30 mouse cellular contexts compared by ENCODE assay signal in genomic region chr3:98435030-98435429, GRCm38 (mm10). TPM values are rescaled to one million over a fixed set of nuclear protein-coding genes. Genes with fewer than 3 reads are reported as not detected.
DNase-seq lines count a peak whose midpoint lies in the region; ATAC-seq lines count a peak whose summit lies in the region.
"Had no signal": no experiment of that assay in that cellular context is flagged by ENCODE, and none has a peak within 500 bp of the region (broad histone marks: within the 10 kb centered on the region; RNA-seq: fewer than 3 reads in every experiment).

No protein-coding gene starts in this region.

- no peak overlapping the region for H3K4me3 ChIP-seq in heart, embryonic 12.5 days
- no peak overlapping the region for H3K4me3 ChIP-seq in intestine, embryonic 14.5 days (ENCODE audit: low read depth, low read length)
- H3K4me3 ChIP-seq in intestine, embryonic 16.5 days (ENCODE audit: low read length), result no peak overlapping the region
- H3K4me3 ChIP-seq in kidney, embryonic 16.5 days (ENCODE audit: low read length), result no peak overlapping the region
- H3K4me3 ChIP-seq: forebrain, embryonic 10.5 days; forebrain, embryonic 13.5 days; heart, embryonic 15.5 days; hindbrain, embryonic 10.5 days; hindbrain, embryonic 15.5 days had no signal

- H3K9ac ChIP-seq in heart, embryonic 12.5 days, result no peak overlapping the region
- H3K9ac ChIP-seq in intestine, embryonic 14.5 days (ENCODE audit: low read length), result no peak overlapping the region
- no peak overlapping the region for H3K9ac ChIP-seq in intestine, embryonic 16.5 days (ENCODE audit: low read depth, low read length)
- no peak overlapping the region for H3K9ac ChIP-seq in kidney, embryonic 16.5 days (replicated peaks; ENCODE audit: low read length)
- H3K9ac ChIP-seq: forebrain, embryonic 13.5 days; heart, embryonic 15.5 days; hindbrain, embryonic 15.5 days had no signal

- no peaks in the 10 kb centered on the region for H3K27me3 ChIP-seq in heart, embryonic 12.5 days (replicated peaks)
- no peaks in the 10 kb centered on the region for H3K27me3 ChIP-seq in intestine, embryonic 14.5 days (replicated peaks; ENCODE audit: control insufficient read depth, insufficient read depth, low read length)
- H3K27me3 ChIP-seq in intestine, embryonic 16.5 days (replicated peaks; ENCODE audit: control insufficient read depth, insufficient read depth, low read length), result no peaks in the 10 kb centered on the region
- H3K27me3 ChIP-seq in kidney, embryonic 16.5 days (ENCODE audit: insufficient read depth, low read length), result no peaks in the 10 kb centered on the region
- H3K27me3 ChIP-seq: forebrain, embryonic 13.5 days; heart, embryonic 15.5 days; hindbrain, embryonic 15.5 days had no signal

- peak; percentile 33 for DNase-seq in heart, adult 11 months
- DNase-seq in intestine, embryonic 14.5 days (ENCODE audit: low spot score), result peak; percentile 43
- DNase-seq in kidney, postnatal 4 days, result no peak
- DNase-seq: adrenal gland, postnatal 10 days; adrenal gland, postnatal 36 days; cerebellum, adult 18-20 months; cerebellum, adult 9-10 months; gastrocnemius, postnatal 10 days; gastrocnemius, postnatal 36 days; heart, postnatal 10 days; heart, postnatal 36 days had no signal

- 0 out of 2 replicates have a peak, but pooled peaks cover 5% of the 10 kb centered on the region for H3K4me1 ChIP-seq in heart, embryonic 12.5 days (replicated peaks)
- no peaks in the 10 kb centered on the region for H3K4me1 ChIP-seq in intestine, embryonic 14.5 days (replicated peaks; ENCODE audit: control insufficient read depth, insufficient read depth, low read length)
- H3K4me1 ChIP-seq in intestine, embryonic 16.5 days (ENCODE audit: control insufficient read depth, insufficient read depth, low read length), result no peaks in the 10 kb centered on the region
- H3K4me1 ChIP-seq in kidney, embryonic 16.5 days (ENCODE audit: insufficient read depth, low read length), result peaks cover under 1% of the 10 kb centered on the region; the same call in 1 of the 2 replicates
- H3K4me1 ChIP-seq: forebrain, embryonic 13.5 days; heart, embryonic 15.5 days; hindbrain, embryonic 15.5 days had no signal

- 0 out of 2 replicates have a peak, but pooled peaks cover 3% of the 10 kb centered on the region for H3K9me3 ChIP-seq in heart, embryonic 12.5 days (replicated peaks)
- H3K9me3 ChIP-seq in intestine, embryonic 14.5 days (ENCODE audit: control insufficient read depth, low read length), result no peaks in the 10 kb centered on the region
- H3K9me3 ChIP-seq in intestine, embryonic 16.5 days (ENCODE audit: control insufficient read depth, low read length), result no peaks in the 10 kb centered on the region
- no peaks in the 10 kb centered on the region for H3K9me3 ChIP-seq in kidney, embryonic 16.5 days (ENCODE audit: low read length)
- H3K9me3 ChIP-seq: forebrain, embryonic 13.5 days; heart, embryonic 15.5 days; hindbrain, embryonic 15.5 days had no signal

- no peak for ATAC-seq in heart, embryonic 12.5 days (ENCODE audit: insufficient number of reproducible peaks, low FRiP score)
- no peak for ATAC-seq in intestine, embryonic 14.5 days (replicated peaks; ENCODE audit: low FRiP score, low TSS enrichment, low read depth)
- no peak for ATAC-seq in intestine, embryonic 16.5 days
- peak; percentile 73 for ATAC-seq in kidney, embryonic 16.5 days (ENCODE audit: low FRiP score, low TSS enrichment)
- ATAC-seq in megakaryocyte progenitor cell, adult 5-6 weeks (replicated peaks; ENCODE audit: poor library complexity), result 0 out of 2 replicates have a peak, but pooled peaks have one; percentile 6
- no peak for ATAC-seq in activated CD4-positive, CD25-positive, alpha-beta regulatory T cell, adult 4 months
- ATAC-seq: forebrain, embryonic 13.5 days; forebrain, embryonic 16.5 days had no signal

- 63% methylated on average over 1 of the region's 1 CpGs for WGBS in heart, embryonic 12.5 days
- 82% methylated on average over 1 of the region's 1 CpGs for WGBS in intestine, embryonic 14.5 days
- 71% methylated on average over 1 of the region's 1 CpGs for WGBS in intestine, embryonic 16.5 days
- WGBS in kidney, embryonic 16.5 days, result 76% methylated on average over 1 of the region's 1 CpGs

- H3K36me3 ChIP-seq in heart, embryonic 12.5 days, result no peaks in the 10 kb centered on the region
- H3K36me3 ChIP-seq in intestine, embryonic 14.5 days (ENCODE audit: control insufficient read depth, insufficient read depth, low read length), result no peaks in the 10 kb centered on the region
- no peaks in the 10 kb centered on the region for H3K36me3 ChIP-seq in intestine, embryonic 16.5 days (ENCODE audit: control insufficient read depth, insufficient read depth, low read length)
- no peaks in the 10 kb centered on the region for H3K36me3 ChIP-seq in kidney, embryonic 16.5 days (ENCODE audit: insufficient read depth, low read length)
- H3K36me3 ChIP-seq: forebrain, embryonic 10.5 days; heart, embryonic 15.5 days; hindbrain, embryonic 10.5 days; hindbrain, embryonic 15.5 days had no signal

- no peak overlapping the region for H3K27ac ChIP-seq in heart, embryonic 12.5 days (ENCODE audit: poor library complexity, severe bottlenecking)
- H3K27ac ChIP-seq in intestine, embryonic 14.5 days (ENCODE audit: low read depth), result no peak overlapping the region
- H3K27ac ChIP-seq in intestine, embryonic 16.5 days (ENCODE audit: low read length), result no peak overlapping the region
- peak overlapping the region; percentile 34; the same call in 1 of the 2 replicates for H3K27ac ChIP-seq in kidney, embryonic 16.5 days (ENCODE audit: low read length)
- H3K27ac ChIP-seq: forebrain, embryonic 10.5 days; forebrain, embryonic 13.5 days; heart, embryonic 15.5 days; hindbrain, embryonic 10.5 days; hindbrain, embryonic 15.5 days had no signal

- H3K4me2 ChIP-seq in heart, embryonic 12.5 days, result no peak overlapping the region
- no peak overlapping the region for H3K4me2 ChIP-seq in intestine, embryonic 14.5 days (ENCODE audit: low read length)
- H3K4me2 ChIP-seq in intestine, embryonic 16.5 days (ENCODE audit: low read depth, low read length), result no peak overlapping the region
- no peak overlapping the region for H3K4me2 ChIP-seq in kidney, embryonic 16.5 days (replicated peaks; ENCODE audit: low read depth, low read length)
- H3K4me2 ChIP-seq: forebrain, embryonic 13.5 days; heart, embryonic 11.5 days; heart, embryonic 15.5 days; hindbrain, embryonic 15.5 days had no signal

RNA-seq across cellular contexts. Expression of gene Gm4450, which starts 21.9 kb away (rescaled TPM):
- polyA plus RNA-seq in heart, embryonic 12.5 days (2016; fragmentation: Nextera tagmentation; extraction: Ambion mirVana), result not detected in 2 replicates
- not detected in 2 replicates for polyA plus RNA-seq in intestine, embryonic 14.5 days (2014; fragmentation: Nextera tagmentation; extraction: Ambion mirVana)
- polyA plus RNA-seq in intestine, embryonic 16.5 days (2015; fragmentation: Nextera tagmentation; extraction: Ambion mirVana), result not detected in 2 replicates
- 44.6 and 55.8 TPM in 2 replicates for polyA plus RNA-seq in kidney, embryonic 16.5 days (2015; fragmentation: Nextera tagmentation; extraction: Ambion mirVana)
- not detected in 2 replicates for total RNA-seq in megakaryocyte progenitor cell, adult 5-6 weeks (2015)
- total RNA-seq in megakaryocyte progenitor cell, adult 5-6 weeks (2017), result not detected in 2 replicates
- polyA plus RNA-seq in activated CD4-positive, CD25-positive, alpha-beta regulatory T cell, adult 4 months (2017; shearing (Covaris generic)), result not detected
- total RNA-seq: adrenal gland, adult 18-20 months; adrenal gland, postnatal 36 days; ES-E14; gastrocnemius, adult 18-20 months; gastrocnemius, postnatal 10 days; gastrocnemius, postnatal 36 days; granulocyte monocyte progenitor cell, adult 5-6 weeks; heart, adult 8-10 months; heart, postnatal 10 days; heart, postnatal 36 days had no signal
- polyA plus RNA-seq: embryonic facial prominence, embryonic 11.5 days; embryonic facial prominence, embryonic 14.5 days; forebrain, embryonic 10.5 days; forebrain, embryonic 13.5 days; forebrain, embryonic 16.5 days; heart, embryonic 11.5 days; heart, embryonic 15.5 days; hindbrain, embryonic 10.5 days; hindbrain, embryonic 15.5 days had no signal

RNA-seq across cellular contexts. Expression of gene Zfp697, which starts 52.8 kb away (rescaled TPM):
- 8.0 and 8.3 TPM in 2 replicates for polyA plus RNA-seq in heart, embryonic 12.5 days (2016; fragmentation: Nextera tagmentation; extraction: Ambion mirVana)
- polyA plus RNA-seq in intestine, embryonic 14.5 days (2014; fragmentation: Nextera tagmentation; extraction: Ambion mirVana), result 9.9 and 11.5 TPM in 2 replicates
- 6.1 and 7.4 TPM in 2 replicates for polyA plus RNA-seq in intestine, embryonic 16.5 days (2015; fragmentation: Nextera tagmentation; extraction: Ambion mirVana)
- polyA plus RNA-seq in kidney, embryonic 16.5 days (2015; fragmentation: Nextera tagmentation; extraction: Ambion mirVana), result 16.4 and 17.1 TPM in 2 replicates
- 0.90 and 1.2 TPM in 2 replicates for total RNA-seq in megakaryocyte progenitor cell, adult 5-6 weeks (2015)
- total RNA-seq in megakaryocyte progenitor cell, adult 5-6 weeks (2017), result 0.54 and 0.84 TPM in 2 replicates
- polyA plus RNA-seq in activated CD4-positive, CD25-positive, alpha-beta regulatory T cell, adult 4 months (2017; shearing (Covaris generic)), result under 1 TPM in 1 of 2 experiments, not detected in 1; 0.11 TPM

Comparison
In these comparisons a context has a peak if more than half of its experiments do, and no peak if none do; other contexts are left out.
1. DNase-seq: peak in heart, adult 11 months (single experiment) and intestine, embryonic 14.5 days (single experiment); none in kidney, postnatal 4 days (0 of 2).
2. ATAC-seq: peak in kidney, embryonic 16.5 days (single experiment) and megakaryocyte progenitor cell, adult 5-6 weeks (single experiment); none in heart, embryonic 12.5 days (single experiment), intestine, embryonic 14.5 days (single experiment), intestine, embryonic 16.5 days (single experiment) and activated CD4-positive, CD25-positive, alpha-beta regulatory T cell, adult 4 months (single experiment).
3. RNA of gene Gm4450, which starts 21.9 kb away (polyA plus RNA-seq): 44.6 to 55.8 TPM in kidney, embryonic 16.5 days; not detected in heart, embryonic 12.5 days, not detected in intestine, embryonic 14.5 days, not detected in intestine, embryonic 16.5 days and not detected in activated CD4-positive, CD25-positive, alpha-beta regulatory T cell, adult 4 months; every median in the first group is over 10 times any median in the second.